Mouse (Mus musculus) intestine, embryonic 14.5 days (tissue): ENCODE measurements at regions not wholly inside any gene's neighbourhood (a gene's known extent, or its start where the extent isn't known, plus 50 kb on each side); places are given as distances from the start of the nearest gene placed in this dataset.

ENCODE experiments used
- ATAC-seq: fragments of 200-750 bp; cut with Nextera tagmentation; replicated peaks from 2 replicates; pipeline ENCODE4 v1.8.0; 2017; ENCODE audit warnings: low read depth, moderate number of reproducible peaks, moderate TSS enrichment, moderate library complexity; ENCODE audit not compliant: low FRiP score, low TSS enrichment
- DNase-seq: peaks from one replicate; pipeline ENCODE4 v3.0.0-alpha.2; 2018; ENCODE audit warnings: low spot score
- H3K27ac ChIP-seq: fragments of 300-500 bp; sonication (generic); 2 replicates; pipeline ENCODE4 v1.5.1; 2014; ENCODE audit warnings: low read depth, mild to moderate bottlenecking, control low read depth
- H3K27me3 ChIP-seq: fragments of 300-500 bp; sonication (generic); replicated peaks from 2 replicates; pipeline ENCODE4 v1.6.1; 2014; ENCODE audit warnings: low read length, control low read depth; ENCODE audit not compliant: control insufficient read depth, insufficient read depth
- H3K36me3 ChIP-seq: fragments of 300-500 bp; sonication (generic); 2 replicates; pipeline ENCODE4 v1.6.1; 2014; ENCODE audit warnings: low read length, control low read depth; ENCODE audit not compliant: control insufficient read depth, insufficient read depth
- H3K4me1 ChIP-seq: fragments of 300-500 bp; sonication (generic); replicated peaks from 2 replicates; pipeline ENCODE4 v1.6.1; 2014; ENCODE audit warnings: low read length, control low read depth, mixed read lengths; ENCODE audit not compliant: control insufficient read depth, insufficient read depth
- H3K4me2 ChIP-seq: fragments of 300-500 bp; sonication (generic); 2 replicates; pipeline ENCODE4 v1.6.1; 2014; ENCODE audit warnings: low read length
- H3K4me3 ChIP-seq: fragments of 300-500 bp; sonication (generic); 2 replicates; pipeline ENCODE4 v1.5.1; 2014; ENCODE audit warnings: low read depth, low read length, control low read depth, mixed read lengths
- H3K9ac ChIP-seq: fragments of 300-500 bp; sonication (generic); 2 replicates; pipeline ENCODE4 v1.6.1; 2014; ENCODE audit warnings: mild to moderate bottlenecking, low read length
- H3K9me3 ChIP-seq: fragments of 300-500 bp; sonication (generic); 2 replicates; pipeline ENCODE4 v1.6.1; 2016; ENCODE audit warnings: low read length, control low read depth; ENCODE audit not compliant: control insufficient read depth
- WGBS: fragments of 180-500 bp; shearing (Covaris S2); extraction: QIAGEN DNeasy Blood & Tissue Kit; methylation state at CpG from one replicate; pipeline ENCODE4 v1.1.7; 2014; 5-methylcytosine and 5-hydroxymethylcytosine counted together

DNA sequence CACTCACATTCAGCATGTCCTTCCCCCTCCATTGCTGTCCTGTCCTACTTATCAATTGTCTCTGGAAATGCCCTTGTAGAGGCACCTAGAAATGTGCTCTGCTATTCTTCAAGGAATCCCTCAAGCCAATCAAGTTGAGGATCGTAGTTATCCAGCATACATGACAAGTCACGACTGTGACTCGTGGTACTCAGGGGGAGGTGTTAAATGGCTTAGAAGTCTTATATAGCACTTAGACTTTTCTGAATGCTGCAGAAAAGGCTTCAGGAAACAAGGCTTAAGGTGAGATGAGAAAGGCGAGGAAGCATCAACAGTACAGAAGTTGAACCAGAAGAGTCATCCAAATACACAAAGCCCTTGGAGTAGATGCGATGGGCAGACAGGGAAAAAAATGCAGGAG is 467.5 kb upstream of the Smim15 start:
- Histone ChIP-seq H3K4me1 (no peaks in the 10 kb centered on the region), H3K9me3 (no peaks in the 10 kb centered on the region), H3K9ac (no peak overlapping the region), H3K36me3 (no peaks in the 10 kb centered on the region), H3K27me3 (no peaks in the 10 kb centered on the region), H3K4me2 (no peak overlapping the region), H3K4me3 (no peak overlapping the region), H3K27ac (no peak overlapping the region)
- no peak for ATAC-seq
- no peak for DNase-seq
- 92% methylated on average over 5 of the region's 5 CpGs for WGBS

DNA sequence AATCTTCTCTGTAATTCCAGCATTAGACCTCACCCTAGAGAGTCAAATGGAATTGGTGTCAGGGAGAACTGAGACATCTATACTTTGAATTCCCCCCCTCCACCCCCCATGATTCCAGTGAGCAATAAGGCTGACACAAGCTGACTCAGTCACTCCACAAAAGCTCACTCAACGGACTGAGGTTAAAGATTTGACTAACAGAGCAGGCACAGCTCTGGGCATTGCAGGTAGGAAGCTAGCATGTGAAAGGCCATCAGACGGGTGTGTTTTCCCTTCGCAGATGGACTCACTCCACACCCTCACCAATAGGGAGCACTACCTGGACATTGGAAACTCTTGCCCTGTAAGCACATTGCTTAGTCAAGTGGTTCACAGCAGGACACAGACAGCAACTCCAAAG is 469.2 kb upstream of the Smim15 start:
- 82% methylated on average over 3 of the region's 3 CpGs for WGBS
- H3K9me3 ChIP-seq: no peaks in the 10 kb centered on the region
- H3K4me1 ChIP-seq: no peaks in the 10 kb centered on the region
- DNase-seq (no peak), ATAC-seq (no peak)
- no peak overlapping the region for H3K27ac ChIP-seq
- H3K36me3 ChIP-seq: no peaks in the 10 kb centered on the region
- no peaks in the 10 kb centered on the region for H3K27me3 ChIP-seq
- H3K4me3 ChIP-seq: no peak overlapping the region
- H3K4me2 ChIP-seq: no peak overlapping the region
- H3K9ac ChIP-seq: no peak overlapping the region

DNA sequence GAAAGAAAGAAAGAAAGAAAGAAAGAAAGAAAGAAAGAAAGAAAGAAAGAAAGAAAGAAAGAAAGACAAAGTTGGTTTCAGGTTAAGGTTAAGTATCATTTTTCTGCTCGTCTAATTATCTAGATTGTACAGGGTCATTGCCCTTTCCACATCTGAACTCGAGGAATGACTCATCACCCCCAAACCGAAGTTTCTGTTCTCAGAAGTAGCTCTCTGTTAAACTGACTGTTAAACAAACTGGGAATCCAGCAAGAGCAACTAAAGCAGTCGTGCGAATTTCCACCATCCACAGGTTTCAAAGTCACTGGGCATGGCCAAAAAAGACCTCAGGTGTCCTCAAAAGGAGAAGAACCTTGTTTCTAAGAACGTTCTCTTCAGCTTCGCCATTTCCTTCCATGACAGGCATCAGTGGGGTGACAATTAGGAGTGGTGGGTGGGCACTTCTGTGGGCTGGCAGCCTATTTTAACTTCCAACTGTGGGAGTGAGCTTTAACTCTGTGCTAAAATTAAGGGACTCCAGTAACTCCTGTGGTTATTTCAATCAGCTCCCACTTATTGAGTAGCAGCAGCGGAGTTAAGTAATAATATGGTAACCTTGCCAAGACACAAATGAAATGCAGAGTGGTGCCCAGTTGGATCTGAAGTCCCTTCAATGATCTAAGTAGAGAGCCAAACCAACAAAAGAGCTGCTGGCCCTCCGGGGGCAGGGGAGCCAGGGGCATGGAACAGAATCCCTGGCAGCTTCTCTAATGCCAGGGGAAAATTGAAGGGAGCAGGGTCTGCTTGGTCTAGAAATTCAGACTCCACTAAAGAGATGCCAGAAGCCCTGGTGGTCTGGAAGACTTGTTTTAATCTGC is 470.5 kb upstream of the Smim15 start:
- H3K4me2 ChIP-seq: no peak overlapping the region
- H3K9ac ChIP-seq: no peak overlapping the region
- H3K9me3 ChIP-seq: no peaks in the 10 kb centered on the region
- DNase-seq: no peak
- WGBS: 79% methylated on average over 9 of the region's 9 CpGs
- no peaks in the 10 kb centered on the region for H3K27me3 ChIP-seq
- no peak overlapping the region for H3K27ac ChIP-seq
- no peak for ATAC-seq
- H3K4me3 ChIP-seq: no peak overlapping the region
- no peaks in the 10 kb centered on the region for H3K36me3 ChIP-seq
- H3K4me1 ChIP-seq: no peaks in the 10 kb centered on the region

DNA sequence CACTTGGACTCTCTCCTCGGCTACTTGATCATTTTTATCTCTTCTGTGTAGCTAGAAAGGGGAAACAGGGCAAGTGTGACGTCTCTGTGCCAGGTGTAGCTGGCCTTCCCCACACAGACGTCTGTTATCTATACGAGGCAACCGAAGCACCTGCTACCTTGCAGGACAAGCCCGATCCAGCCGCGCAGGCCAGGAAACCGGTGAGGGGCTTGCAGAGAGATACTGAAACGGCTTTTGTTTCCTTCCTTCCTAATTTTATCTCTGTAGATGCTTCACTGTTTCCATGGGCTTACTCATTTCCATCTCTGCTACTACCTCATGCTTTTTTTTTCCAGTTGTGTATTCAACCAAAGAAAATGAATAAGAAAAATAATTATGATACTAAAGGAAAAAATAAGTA is 472.7 kb upstream of the Smim15 start:
- Histone ChIP-seq H3K9ac (no peak overlapping the region), H3K27me3 (no peaks in the 10 kb centered on the region), H3K4me3 (no peak overlapping the region), H3K36me3 (no peaks in the 10 kb centered on the region), H3K4me1 (no peaks in the 10 kb centered on the region), H3K27ac (no peak overlapping the region), H3K9me3 (no peaks in the 10 kb centered on the region), H3K4me2 (no peak overlapping the region)
- ATAC-seq (no peak), DNase-seq (no peak)
- WGBS: 65% methylated on average over 10 of the region's 10 CpGs

DNA sequence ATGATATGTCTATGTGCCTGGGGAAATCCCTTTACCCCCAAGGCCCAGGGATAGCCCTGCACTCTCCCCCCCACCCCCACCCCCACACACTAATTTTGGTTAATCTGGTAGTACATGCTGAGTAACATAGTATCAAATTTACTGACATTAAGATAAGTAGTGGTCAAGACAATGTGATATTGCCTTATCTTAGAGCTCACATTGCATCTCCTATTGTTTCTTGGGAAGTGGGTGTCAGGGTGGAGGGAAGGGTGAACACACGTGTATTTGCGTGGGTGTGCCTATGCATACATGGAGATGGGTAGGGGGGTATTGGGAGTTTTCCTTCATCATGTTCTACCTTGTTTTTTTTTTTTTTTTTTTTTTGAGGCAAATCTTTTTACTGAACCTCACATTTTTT is 474.8 kb upstream of the Smim15 start:
- Histone ChIP-seq H3K36me3 (no peaks in the 10 kb centered on the region), H3K4me3 (no peak overlapping the region), H3K27ac (no peak overlapping the region), H3K4me1 (no peaks in the 10 kb centered on the region), H3K27me3 (no peaks in the 10 kb centered on the region), H3K4me2 (no peak overlapping the region), H3K9ac (no peak overlapping the region), H3K9me3 (no peaks in the 10 kb centered on the region)
- WGBS: 79% methylated on average over 2 of the region's 2 CpGs
- ATAC-seq (no peak), DNase-seq (no peak)

DNA sequence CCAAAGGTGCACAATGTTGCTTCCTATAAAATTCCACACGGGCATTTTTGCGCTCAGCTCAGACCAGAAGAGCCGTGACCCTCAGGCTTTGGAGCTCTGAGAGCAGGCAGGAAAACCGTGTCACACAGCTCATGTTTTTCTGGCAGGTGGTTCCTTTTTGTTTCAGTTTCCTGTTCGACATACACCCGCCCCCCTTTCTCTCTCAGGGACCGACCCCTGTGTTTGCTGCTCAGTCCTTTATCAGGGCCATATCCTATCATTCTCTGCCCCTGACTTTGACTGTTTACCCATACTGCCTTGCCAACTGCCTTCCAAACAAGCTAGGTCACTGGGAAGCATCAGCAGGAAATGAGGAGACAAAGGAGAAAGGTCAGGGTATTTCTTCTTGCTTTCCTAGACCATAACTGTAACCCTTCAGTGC is 475.5 kb upstream of the Smim15 start:
- Histone ChIP-seq H3K4me1 (no peaks in the 10 kb centered on the region), H3K4me3 (no peak overlapping the region), H3K36me3 (no peaks in the 10 kb centered on the region), H3K4me2 (no peak overlapping the region), H3K27me3 (no peaks in the 10 kb centered on the region), H3K9ac (no peak overlapping the region), H3K9me3 (no peaks in the 10 kb centered on the region), H3K27ac (no peak overlapping the region)
- ATAC-seq (no peak), DNase-seq (no peak)
- 40% methylated on average over 7 of the region's 7 CpGs for WGBS

DNA sequence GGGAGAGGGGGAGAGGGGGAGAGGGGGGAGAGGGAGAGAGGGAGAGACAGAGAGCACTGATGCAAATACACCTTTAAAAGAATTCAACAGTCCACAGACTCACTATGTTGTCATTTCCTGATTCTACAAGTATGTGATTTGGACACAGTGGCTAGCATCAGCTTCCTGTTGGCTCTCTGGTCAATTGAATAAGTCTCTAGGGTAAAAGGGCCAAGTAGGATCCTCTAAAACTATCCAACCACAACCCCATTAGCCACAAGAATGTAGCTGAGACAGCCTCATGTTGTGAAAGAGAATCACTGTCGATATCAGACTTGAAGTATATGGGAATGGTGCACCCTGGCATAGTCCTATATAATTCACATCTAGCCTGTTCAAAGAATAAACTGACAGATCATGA is 481.8 kb upstream of the Smim15 start:
- no peak for ATAC-seq
- Histone ChIP-seq H3K4me2 (no peak overlapping the region), H3K27me3 (no peaks in the 10 kb centered on the region), H3K4me3 (no peak overlapping the region), H3K36me3 (no peaks in the 10 kb centered on the region), H3K27ac (no peak overlapping the region), H3K4me1 (no peaks in the 10 kb centered on the region), H3K9ac (no peak overlapping the region), H3K9me3 (no peaks in the 10 kb centered on the region)
- DNase-seq: no peak
- 100% methylated on average over 1 of the region's 1 CpGs for WGBS

DNA sequence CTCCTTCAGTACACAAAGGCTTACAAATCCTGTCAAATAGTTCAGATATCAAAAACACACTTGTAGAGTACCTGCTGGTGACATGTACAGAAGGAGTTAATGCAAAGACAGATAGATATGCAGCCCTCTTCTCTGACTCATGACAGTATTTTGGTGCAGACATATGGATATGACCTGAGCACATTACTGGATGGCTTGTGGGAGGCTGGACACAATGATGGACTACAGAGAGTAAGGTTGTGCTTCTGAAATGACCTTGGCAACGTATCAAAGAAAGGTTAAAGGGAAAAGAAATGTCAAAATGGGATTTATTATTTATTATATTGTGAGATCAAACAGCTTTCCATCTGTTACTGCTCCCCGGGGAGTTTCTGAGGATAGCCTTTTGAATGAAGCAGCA is 482.7 kb upstream of the Smim15 start:
- ATAC-seq: no peak
- no peak overlapping the region for H3K4me3 ChIP-seq
- no peak for DNase-seq
- H3K36me3 ChIP-seq: no peaks in the 10 kb centered on the region
- H3K9me3 ChIP-seq: no peaks in the 10 kb centered on the region
- no peak overlapping the region for H3K27ac ChIP-seq
- no peak overlapping the region for H3K4me2 ChIP-seq
- WGBS: 49% methylated on average over 2 of the region's 2 CpGs
- H3K9ac ChIP-seq: no peak overlapping the region
- no peaks in the 10 kb centered on the region for H3K4me1 ChIP-seq
- no peaks in the 10 kb centered on the region for H3K27me3 ChIP-seq

DNA sequence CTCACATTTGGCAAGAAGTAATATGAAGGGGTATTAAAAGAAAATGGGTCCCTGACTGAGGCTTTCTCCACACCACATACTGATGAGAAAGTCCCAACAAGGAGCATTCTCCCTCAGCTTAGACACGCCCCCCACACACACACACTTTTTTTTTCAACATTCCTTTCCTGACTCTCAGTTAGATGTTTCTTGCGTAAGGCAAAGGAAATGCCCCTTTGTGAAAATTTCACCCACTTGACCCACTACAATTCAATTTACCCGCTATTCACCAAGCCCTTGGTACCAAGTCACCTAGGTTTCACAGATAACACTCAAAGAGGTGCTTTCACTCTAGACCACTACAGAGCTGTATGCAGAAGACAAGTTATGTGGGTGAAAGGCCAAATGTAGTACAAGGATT is 488.3 kb upstream of the Smim15 start:
- H3K4me2 ChIP-seq: no peak overlapping the region
- H3K27ac ChIP-seq: no peak overlapping the region
- H3K4me3 ChIP-seq: no peak overlapping the region
- ATAC-seq (no peak), DNase-seq (no peak)
- H3K9ac ChIP-seq: no peak overlapping the region
- no peaks in the 10 kb centered on the region for H3K36me3 ChIP-seq
- H3K4me1 ChIP-seq: no peaks in the 10 kb centered on the region
- no peaks in the 10 kb centered on the region for H3K27me3 ChIP-seq
- no peaks in the 10 kb centered on the region for H3K9me3 ChIP-seq
- WGBS: 79% methylated on average over 3 of the region's 3 CpGs
